Mouse (Mus musculus): Measurements from ENCODE around the gene Nfkbie. TPM values are rescaled to one million over a fixed set of nuclear protein-coding genes. Genes with fewer than 3 reads are reported as not detected.

Gene Nfkbie
- total RNA-seq, 2 experiments from 2014 or later = 3.9 to 4.2 TPM

GRCm38 (mm10) chr17:45575123-45575897, 19.8 kb downstream of the Nfkbie start:
- ATAC-seq (replicated peaks; ENCODE audit: low FRiP score, low TSS enrichment, poor library complexity, severe bottlenecking) = no peak

- peak; percentile 23 for ATAC-seq (replicated peaks; ENCODE audit: low FRiP score, low TSS enrichment, poor library complexity, severe bottlenecking)
Observed at GRCm38 (mm10) chr17:45578242-45578641, 22.7 kb downstream of the Nfkbie start.

GRCm38 (mm10) chr17:45578843-45579242, 23.3 kb downstream of the Nfkbie start:
- ATAC-seq (replicated peaks; ENCODE audit: low FRiP score, low TSS enrichment, poor library complexity, severe bottlenecking) = no peak

DNA sequence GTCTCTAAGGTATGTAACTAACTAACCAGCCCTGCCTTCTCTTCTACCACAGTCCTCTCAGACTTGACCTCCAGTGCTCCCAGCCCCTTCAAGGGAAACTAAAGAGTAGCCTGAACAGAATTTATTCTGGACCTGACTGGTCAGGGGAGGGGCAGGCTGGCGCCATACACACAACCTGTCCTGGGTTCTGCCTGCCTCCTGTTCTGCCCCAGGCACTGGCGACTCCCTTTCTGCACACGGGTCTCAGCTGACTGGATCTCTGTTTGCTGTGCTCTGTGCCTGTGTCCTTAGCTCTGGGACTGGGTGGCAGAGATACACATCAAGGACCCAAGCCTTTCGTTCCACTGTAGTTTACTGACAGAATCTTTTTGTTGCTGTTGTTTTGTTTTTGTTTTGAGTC, 24.1 kb downstream of the Nfkbie start:
- ATAC-seq (replicated peaks; ENCODE audit: low FRiP score, low TSS enrichment, poor library complexity, severe bottlenecking) = no peak

DNA sequence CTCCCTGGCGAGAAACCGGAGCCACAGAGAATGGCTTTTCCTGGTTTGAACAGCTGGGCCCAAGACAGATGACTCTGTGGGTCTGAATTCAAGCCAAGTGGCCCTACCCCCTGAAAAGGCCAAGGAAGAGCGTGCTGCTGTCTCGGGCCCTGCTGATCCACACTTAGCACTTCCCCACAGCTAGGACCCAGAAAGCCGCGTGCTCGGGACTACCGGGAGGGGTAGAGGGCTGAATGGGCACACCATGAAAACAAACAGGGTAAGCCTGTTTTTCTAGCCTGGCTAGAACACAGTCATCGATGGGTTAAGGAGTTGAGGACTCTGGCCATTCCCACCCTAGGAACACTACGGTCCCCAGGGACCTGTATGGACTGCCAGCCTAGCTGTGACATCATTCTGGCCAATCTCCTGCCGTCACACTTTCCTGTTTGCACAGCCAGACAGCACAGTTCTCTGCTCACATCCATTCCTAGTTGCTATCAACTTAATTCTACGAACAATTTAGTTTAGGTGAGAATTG, 25.5 kb downstream of the Nfkbie start:
- no peak for ATAC-seq (replicated peaks; ENCODE audit: low FRiP score, low TSS enrichment, poor library complexity, severe bottlenecking)

DNA sequence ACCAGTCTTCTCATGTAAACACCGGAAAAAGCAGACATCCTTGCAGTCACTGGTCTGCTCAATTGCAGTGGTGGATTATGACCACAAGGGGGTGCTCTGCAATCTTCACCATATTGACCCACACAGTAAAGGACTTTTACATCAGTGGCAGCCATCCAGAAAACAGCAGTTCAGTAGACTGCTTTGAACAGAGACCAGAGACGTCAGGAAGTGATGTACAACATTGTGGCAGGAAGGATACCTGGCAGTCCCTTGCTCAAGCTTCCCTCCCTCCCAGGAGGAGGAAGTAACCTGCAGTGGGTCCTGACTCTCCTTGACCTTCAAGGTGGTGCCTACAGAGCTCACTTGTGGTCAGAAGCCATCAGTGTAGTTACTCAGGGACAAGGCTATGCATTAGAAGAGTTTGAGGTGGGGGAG, 26.1 kb downstream of the Nfkbie start:
- peak; percentile 42 for ATAC-seq (replicated peaks; ENCODE audit: low FRiP score, low TSS enrichment, poor library complexity, severe bottlenecking)

DNA sequence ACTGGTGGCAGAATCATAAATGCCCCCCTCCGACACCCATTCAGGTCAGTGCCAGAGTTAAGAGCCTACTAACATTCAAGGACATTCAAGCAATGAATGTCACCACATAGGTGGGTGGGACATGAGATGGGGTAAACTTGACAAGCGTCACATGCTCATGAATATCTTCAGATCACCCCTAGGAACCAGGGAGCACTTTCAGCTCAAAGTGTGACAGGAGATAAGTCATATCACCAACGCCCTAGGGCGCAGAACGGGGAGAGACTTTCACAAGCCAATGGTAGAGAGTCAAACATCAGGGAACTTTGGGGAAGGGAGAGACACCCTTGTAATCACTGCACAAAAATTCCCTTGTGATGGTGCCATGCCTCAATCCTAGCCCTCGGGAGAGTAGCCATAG, 26.7 kb downstream of the Nfkbie start:
- peak; percentile 38 for ATAC-seq (replicated peaks; ENCODE audit: low FRiP score, low TSS enrichment, poor library complexity, severe bottlenecking)

DNA sequence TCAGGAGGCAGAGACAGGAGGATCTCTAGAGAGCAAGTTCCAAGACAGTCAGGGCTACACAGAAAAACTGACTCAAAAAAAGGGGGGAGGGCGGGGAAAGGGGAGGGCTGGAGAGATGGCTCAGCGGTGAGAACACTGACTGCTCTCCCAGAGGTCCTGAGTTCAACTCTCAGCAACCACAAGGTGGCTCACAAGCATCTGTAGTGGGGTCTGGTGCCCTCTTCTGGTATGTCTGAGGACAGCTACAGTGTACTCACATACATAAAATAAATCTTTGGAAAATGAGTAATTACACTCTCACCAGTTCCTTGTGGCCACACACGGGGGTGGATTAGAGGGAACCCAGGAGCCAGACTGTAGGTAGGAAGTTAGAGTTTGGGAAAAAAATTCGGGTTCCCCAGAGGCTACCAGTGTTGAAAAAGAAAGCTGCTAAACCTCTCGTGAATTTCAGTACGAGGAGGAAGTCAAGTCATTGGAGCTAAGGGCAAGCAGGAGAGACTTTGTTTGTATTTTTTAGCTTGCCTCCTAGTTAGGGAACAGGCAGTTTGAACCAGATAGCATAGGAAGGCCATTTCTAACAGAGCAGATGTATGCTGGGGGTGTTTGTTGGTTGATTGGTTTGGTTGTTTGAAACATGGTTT, 27.3 kb downstream of the Nfkbie start:
- ATAC-seq (replicated peaks; ENCODE audit: low FRiP score, low TSS enrichment, poor library complexity, severe bottlenecking) = no peak

- ATAC-seq (replicated peaks; ENCODE audit: low FRiP score, low TSS enrichment, poor library complexity, severe bottlenecking) = no peak
Observed at GRCm38 (mm10) chr17:45584096-45584896, 28.8 kb downstream of the Nfkbie start.

GRCm38 (mm10) chr17:45584939-45585678, 29.6 kb downstream of the Nfkbie start:
- no peak; the same call in 1 of the 2 replicates for ATAC-seq (replicated peaks; ENCODE audit: low FRiP score, low TSS enrichment, poor library complexity, severe bottlenecking)

DNA sequence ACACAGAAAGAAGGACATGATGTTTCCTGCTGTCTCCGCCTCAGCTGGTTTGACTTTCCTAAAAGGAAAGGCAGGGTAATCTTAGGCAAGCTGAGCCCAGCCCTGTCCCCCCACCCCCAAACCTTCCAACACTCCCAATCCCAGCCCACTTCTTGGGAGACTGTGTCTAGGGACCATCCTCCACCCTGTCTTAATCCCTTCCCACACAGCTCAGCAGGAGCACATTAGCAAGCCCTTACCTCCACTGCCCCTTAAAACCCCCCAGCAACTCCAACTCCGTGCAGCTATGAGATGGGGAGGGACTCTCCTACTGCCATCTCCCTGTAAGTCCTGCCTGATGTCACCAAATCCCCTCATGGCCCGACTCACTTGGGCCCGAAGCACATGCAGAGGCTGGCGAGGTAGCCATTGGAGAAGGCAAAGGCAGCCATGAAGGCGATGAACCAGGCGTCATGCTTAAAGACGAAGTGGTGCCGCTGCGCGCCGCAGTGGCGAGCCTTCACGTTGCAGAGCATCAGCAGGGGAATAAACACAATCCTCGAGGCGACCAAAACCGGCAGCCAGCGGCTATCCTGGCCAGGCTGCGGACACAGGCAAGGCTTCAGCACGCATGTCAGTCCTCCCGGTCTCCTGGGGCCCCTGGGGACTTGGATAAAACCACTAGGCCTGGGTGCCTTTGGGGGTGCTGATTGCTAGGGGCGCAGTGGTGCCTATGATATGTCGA, 30.4 kb downstream of the Nfkbie start:
- ATAC-seq (replicated peaks; ENCODE audit: low FRiP score, low TSS enrichment, poor library complexity, severe bottlenecking) = no peak

DNA sequence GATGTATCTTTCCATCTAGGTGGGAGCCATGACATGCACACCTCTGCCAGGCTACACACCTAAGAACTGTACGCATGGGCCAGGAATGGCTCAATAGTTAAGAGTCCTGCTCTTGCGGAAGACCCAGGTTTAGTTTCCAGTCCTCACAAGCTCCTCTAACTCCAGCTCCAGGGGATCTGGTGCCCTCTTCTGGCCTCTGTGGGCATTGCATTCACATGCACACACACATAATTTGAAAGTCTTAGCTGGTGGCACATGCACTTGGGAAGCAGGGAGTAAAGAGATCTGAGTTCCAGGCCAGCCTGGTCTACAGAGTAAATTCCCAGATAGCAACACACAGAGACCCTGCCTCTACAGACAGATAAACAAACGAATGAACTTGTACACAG, 30.9 kb downstream of the Nfkbie start:
- ATAC-seq (replicated peaks; ENCODE audit: low FRiP score, low TSS enrichment, poor library complexity, severe bottlenecking) = no peak

DNA sequence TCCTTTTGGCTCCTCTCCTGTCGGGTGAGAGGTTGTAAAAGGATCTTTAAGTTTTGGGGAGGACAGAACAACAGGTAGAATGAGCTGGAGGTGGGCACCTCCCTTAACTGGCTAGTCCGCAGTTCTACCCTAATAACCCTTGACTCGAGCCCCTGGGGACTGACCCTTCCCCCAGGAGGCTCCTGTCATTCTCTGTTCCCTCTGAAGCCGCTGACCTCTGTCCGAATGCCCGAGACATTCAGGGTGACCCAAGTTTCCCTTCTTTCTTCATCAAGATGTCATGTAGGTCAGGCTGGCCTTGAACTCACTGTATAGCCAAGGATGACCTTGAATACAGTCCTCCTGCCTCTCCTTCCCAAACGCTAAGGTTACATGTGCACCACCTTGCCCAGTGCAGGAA, 32.9 kb downstream of the Nfkbie start:
- ATAC-seq (replicated peaks; ENCODE audit: low FRiP score, low TSS enrichment, poor library complexity, severe bottlenecking) = no peak

DNA sequence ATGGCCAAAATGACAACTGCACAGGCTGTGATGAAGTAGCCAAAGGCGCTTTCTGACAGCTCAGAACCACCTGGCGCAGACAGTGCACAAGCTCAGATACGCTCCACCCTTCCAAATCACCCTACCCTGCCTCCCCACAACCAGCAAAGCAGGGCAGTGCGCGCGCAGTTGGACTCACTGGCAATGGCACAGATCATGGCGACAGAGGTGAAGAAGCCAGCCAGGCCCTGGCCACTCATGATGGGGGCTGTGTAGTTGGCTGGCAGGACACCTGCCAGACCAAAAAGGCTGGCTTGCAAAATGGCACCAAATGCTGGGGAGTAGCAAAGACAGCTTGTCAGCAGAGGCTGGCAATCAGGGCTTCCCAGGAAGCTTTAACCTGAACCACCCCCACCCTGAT, 33.7 kb downstream of the Nfkbie start:
- no peak for ATAC-seq (replicated peaks; ENCODE audit: low FRiP score, low TSS enrichment, poor library complexity, severe bottlenecking)

GRCm38 (mm10) chr17:45589844-45590243, 34.3 kb downstream of the Nfkbie start:
- ATAC-seq (replicated peaks; ENCODE audit: low FRiP score, low TSS enrichment, poor library complexity, severe bottlenecking) = no peak

- ATAC-seq (replicated peaks; ENCODE audit: low FRiP score, low TSS enrichment, poor library complexity, severe bottlenecking) = no peak
Observed at GRCm38 (mm10) chr17:45590410-45590809, 34.9 kb downstream of the Nfkbie start.

DNA sequence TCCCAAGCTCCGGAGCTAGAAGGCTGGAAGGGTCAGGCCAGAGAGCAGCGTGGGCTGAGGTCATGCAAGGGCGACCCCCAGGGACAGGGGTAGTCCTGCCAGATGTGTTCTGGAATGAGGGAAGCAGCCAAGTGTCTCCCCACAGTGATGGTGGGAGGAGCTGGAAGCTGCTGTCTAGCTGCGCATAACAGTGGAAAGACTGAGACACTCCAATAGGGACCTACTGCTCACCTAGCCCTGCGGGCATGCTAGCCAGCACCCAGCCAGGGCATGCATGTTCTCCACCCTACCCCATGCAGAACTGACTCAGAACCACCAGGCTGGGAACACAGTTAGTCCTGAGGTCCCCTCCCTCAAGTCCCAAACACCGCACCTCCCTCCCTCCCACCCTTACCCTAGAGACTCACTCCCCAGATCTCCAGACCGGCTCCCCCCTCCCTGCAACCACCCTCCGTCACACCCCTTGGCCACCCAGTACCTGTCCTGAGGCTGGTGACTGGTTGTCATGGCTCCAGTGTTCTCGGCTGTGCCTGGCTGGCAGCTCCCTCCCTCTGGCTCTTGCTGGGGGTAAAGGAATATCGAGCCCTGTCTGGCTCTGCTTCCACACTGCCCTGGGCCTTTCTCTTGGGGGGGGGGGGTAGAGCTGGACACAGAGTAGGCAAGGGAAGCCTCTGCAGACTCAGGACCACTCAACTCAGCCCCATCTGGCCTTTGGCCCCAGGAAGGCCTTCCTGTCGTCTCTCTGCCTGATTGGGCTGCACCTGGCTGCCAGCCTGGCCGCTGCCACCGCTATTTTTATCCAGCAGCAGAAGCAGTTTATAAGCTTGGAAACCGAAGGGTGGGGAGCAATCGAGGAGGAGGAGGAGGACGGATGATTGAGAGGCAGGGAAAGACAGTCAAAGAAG, 36.5 kb downstream of the Nfkbie start:
- ATAC-seq (replicated peaks; ENCODE audit: low FRiP score, low TSS enrichment, poor library complexity, severe bottlenecking) = no peak
